Mouse (Mus musculus) CH12.LX (cell line): ENCODE measurements around the gene Kif15. TPM values are rescaled to one million over a fixed set of nuclear protein-coding genes. Genes with fewer than 3 reads are reported as not detected.

Experiments
- DNase-seq: peaks from one replicate; pipeline ENCODE4 v3.0.0-alpha.2; 2013; ENCODE audit errors: extremely low read depth
- H3K27ac ChIP-seq: 2 replicates; pipeline ENCODE4 v1.5.1; 2012; ENCODE audit warnings: low read depth, mild to moderate bottlenecking, control low read depth, moderate library complexity; ENCODE audit not compliant: insufficient read depth
- H3K27me3 ChIP-seq: replicated peaks from 2 replicates; pipeline ENCODE3; 2012; ENCODE audit warnings: inconsistent platforms
- H3K36me3 ChIP-seq, 2 experiments: replicated peaks in 1 of 2; 2 replicates each; pipeline versions ENCODE3 to v1.6.1; 2012; ENCODE audit warnings: inconsistent platforms in 1 of 2, low read length in 1 of 2, mild to moderate bottlenecking in 1 of 2, mixed read lengths in 1 of 2, moderate library complexity in 1 of 2; ENCODE audit not compliant: control insufficient read depth in 1 of 2, insufficient read depth in 1 of 2
- H3K4me1 ChIP-seq, 2 experiments: 2 replicates each; pipeline ENCODE4 v1.6.1; 2012; ENCODE audit warnings: inconsistent platforms in 1 of 2, moderate library complexity in 1 of 2; ENCODE audit not compliant: insufficient read depth in 2 of 2, control insufficient read depth in 1 of 2
- H3K4me2 ChIP-seq: 2 replicates; pipeline ENCODE4 v1.6.1; 2012; ENCODE audit warnings: low read depth, mild to moderate bottlenecking, control low read depth; ENCODE audit not compliant: poor library complexity, insufficient read depth, severe bottlenecking
- H3K4me3 ChIP-seq, 3 experiments: fragments of 150-350 bp in 1 of 3; sonication (generic) in 1 of 3; replicated peaks in 1 of 3; 2 replicates each; pipeline versions ENCODE3 to v1.5.1; 2011 to 2012; ENCODE audit warnings: low read depth in 2 of 3, low read length in 2 of 3, mild to moderate bottlenecking in 2 of 3, moderate library complexity in 2 of 3, control low read depth in 1 of 3, improper control_type of control experiment in 1 of 3, inconsistent platforms in 1 of 3, mixed read lengths in 1 of 3; ENCODE audit not compliant: poor library complexity in 1 of 3
- H3K79me2 ChIP-seq: replicated peaks from 2 replicates; pipeline ENCODE4 v1.6.1; 2012; ENCODE audit warnings: mild to moderate bottlenecking, moderate library complexity; ENCODE audit not compliant: control insufficient read depth, poor library complexity, insufficient read depth, severe bottlenecking; ENCODE audit errors: extremely low read depth
- H3K9ac ChIP-seq: 2 replicates; pipeline ENCODE4 v1.6.1; 2012; ENCODE audit warnings: low read depth, mild to moderate bottlenecking, control low read depth, moderate library complexity; ENCODE audit not compliant: insufficient read depth
- H3K9me3 ChIP-seq: replicated peaks from 2 replicates; pipeline ENCODE3; 2012; ENCODE audit warnings: low read length, inconsistent platforms, mixed read lengths
- CHD1 ChIP-seq: IDR thresholded peaks from 2 replicates; pipeline ENCODE4 v1.6.1; 2012; ENCODE audit warnings: low read depth, low read length, improper control_type of control experiment, inconsistent platforms
- E2F4 ChIP-seq: IDR thresholded peaks from 2 replicates; pipeline ENCODE4 v1.6.1; 2011; ENCODE audit warnings: low read depth, low read length, improper control_type of control experiment; ENCODE audit not compliant: insufficient replicate concordance
- EP300 ChIP-seq: IDR thresholded peaks from 2 replicates; pipeline ENCODE4 v1.6.1; 2011; ENCODE audit warnings: low read length, improper control_type of control experiment
- GABPA ChIP-seq: IDR thresholded peaks from 2 replicates; pipeline ENCODE4 v1.6.1; 2012; ENCODE audit warnings: low read depth, low read length, improper control_type of control experiment, inconsistent platforms; ENCODE audit not compliant: insufficient replicate concordance
- JUND ChIP-seq: conservative IDR thresholded peaks from 2 replicates; pipeline ENCODE4 v1.6.1; 2011; ENCODE audit warnings: low read depth, low read length, improper control_type of control experiment
- MEF2A ChIP-seq: IDR thresholded peaks from 2 replicates; pipeline ENCODE4 v1.6.1; 2014; ENCODE audit warnings: low read depth, mild to moderate bottlenecking, inconsistent platforms, low read length, improper control_type of control experiment, borderline replicate concordance
- MXI1 ChIP-seq: IDR thresholded peaks from 2 replicates; pipeline ENCODE4 v1.6.1; 2011; ENCODE audit warnings: mild to moderate bottlenecking, low read depth, low read length, improper control_type of control experiment
- NRF1 ChIP-seq: IDR thresholded peaks from 2 replicates; pipeline ENCODE4 v1.6.1; 2014; ENCODE audit warnings: low read depth, mild to moderate bottlenecking, inconsistent platforms, low read length, improper control_type of control experiment, moderate library complexity
- PAX5 ChIP-seq: IDR thresholded peaks from 2 replicates; pipeline ENCODE4 v1.6.1; 2012; ENCODE audit warnings: low read length, inconsistent platforms, mixed read lengths
- SMC3 ChIP-seq: IDR thresholded peaks from 2 replicates; pipeline ENCODE4 v1.6.1; 2011; ENCODE audit warnings: low read depth, low read length, improper control_type of control experiment
- ZC3H11A ChIP-seq: IDR thresholded peaks from 2 replicates; pipeline ENCODE4 v1.6.1; 2012; ENCODE audit warnings: low read depth, mild to moderate bottlenecking, inconsistent platforms, low read length, improper control_type of control experiment
- ZMIZ1 ChIP-seq: IDR thresholded peaks from 2 replicates; pipeline ENCODE4 v1.6.1; 2012; ENCODE audit warnings: low read depth, mild to moderate bottlenecking, inconsistent platforms, low read length, improper control_type of control experiment
- dilution Hi-C: fragments of 300-500 bp; cut with MboI; formaldehyde crosslinking; loops from 2 replicates; pipeline ENCODE4 v1.14.3; 2020; ENCODE audit warnings: low sequenced_read_pairs; ENCODE audit not compliant: extremely low pct_unique_long_range_greater_than_20kb, extremely low pct_ligation_motif_present
- in situ Hi-C: fragments of 300-500 bp; cut with MboI; formaldehyde crosslinking; loops from 3 replicates; pipeline ENCODE4 v1.14.3; 2019; ENCODE audit warnings: low sequenced_read_pairs, low pct_ligation_motif_present, low pct_unique_long_range_greater_than_20kb, mixed read lengths
- polyA plus RNA-seq: library from polyadenylated mRNA; unstranded; fragments of >175 nt; gene quantifications from 2 replicates; pipeline ENCODE4 v1.2.1, GENCODE M21; 2012; ENCODE audit warnings: low read depth; ENCODE audit not compliant: insufficient read length
- total RNA-seq, 2 experiments: library from RNA; depleted of rRNA; stranded (reverse); fragments of 300-350 nt in 1 of 2; fragments of >200 nt in 1 of 2; gene quantifications; 2 replicates each; pipeline ENCODE4 v1.2.3; 2012 to 2014

The Kif15 gene
- total and polyA plus RNA-seq, 3 experiments, result 51.5 to 85.4 (median 66.6) TPM

DNA sequence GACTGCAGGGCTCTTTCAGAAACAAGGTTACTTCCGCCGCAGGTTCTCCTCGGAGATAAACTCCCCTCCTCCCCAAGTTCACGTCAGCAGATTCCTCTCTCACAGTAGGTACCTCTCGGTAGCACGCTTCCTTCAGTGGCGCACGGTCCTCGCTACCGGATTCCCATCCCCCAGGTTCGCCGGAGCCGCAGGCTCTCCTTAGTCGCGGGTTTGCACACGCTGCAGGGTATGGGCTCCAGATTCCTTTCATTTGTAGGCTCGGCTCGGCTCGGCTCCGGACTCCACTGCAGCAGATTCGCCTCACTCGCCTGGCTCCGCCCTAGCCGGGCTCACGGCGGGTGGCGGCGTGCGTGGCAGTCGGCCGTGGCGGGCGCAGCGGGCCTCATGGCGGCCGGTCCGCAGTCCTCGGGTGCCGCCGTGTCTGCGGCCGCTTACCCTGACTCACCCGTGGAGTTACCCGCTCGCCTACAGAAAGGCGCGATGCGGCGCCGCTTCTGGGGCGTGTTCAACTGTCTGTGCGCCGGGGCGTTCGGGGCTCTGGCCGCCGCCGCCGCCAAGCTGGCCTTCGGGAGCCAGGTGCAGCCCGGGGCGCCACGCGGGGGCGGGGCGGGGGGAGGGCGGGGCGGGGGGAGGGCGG is 70.3 kb downstream of the Kif15 start, which contains the start of gene Tmem42 (continued):
- TF ChIP-seq CHD1, result no peak
- no peak for TF ChIP-seq MEF2A
- TF ChIP-seq SMC3, result no peak
- TF ChIP-seq ZC3H11A, result peak; percentile 82
- peak; percentile 87 for TF ChIP-seq ZMIZ1
- no peak for TF ChIP-seq PAX5
- peak; percentile 91; the same call in 1 of the 2 replicates for TF ChIP-seq MXI1
- no peak for TF ChIP-seq EP300

DNA sequence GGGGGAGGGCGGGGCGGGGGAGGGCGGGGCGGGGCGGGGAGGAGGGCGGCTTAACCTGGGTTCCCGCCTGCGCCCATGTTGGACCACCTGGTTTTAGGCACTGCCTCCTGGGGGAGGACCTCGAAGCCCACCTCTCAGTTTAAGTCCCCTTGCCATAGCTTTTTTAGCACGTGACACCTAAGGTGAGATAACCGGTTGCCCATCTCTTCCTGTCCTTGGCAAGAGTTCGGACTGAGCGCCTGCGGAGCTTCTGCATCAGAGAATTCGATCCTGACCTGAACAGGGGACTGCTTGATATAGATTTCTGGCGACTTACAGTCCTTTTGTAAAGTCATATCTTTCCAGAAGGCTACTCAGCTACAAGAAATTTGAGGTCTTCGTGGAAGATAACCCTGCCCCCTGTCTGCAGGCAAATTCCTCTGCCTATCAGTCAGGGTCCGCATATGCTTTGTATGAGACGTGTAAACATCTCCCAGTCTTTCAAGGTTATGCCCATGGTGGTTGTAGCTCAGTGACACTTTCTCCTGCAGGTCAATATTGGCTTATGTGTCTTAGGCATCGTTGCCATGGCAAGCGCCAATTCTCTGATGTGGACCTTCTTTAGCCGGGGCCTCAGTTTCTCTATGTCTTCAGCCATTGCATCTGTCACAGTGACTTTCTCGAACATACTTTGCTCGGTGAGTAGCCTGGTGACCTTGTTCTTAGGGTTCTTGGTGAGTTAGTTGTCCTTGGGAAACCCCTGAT is 71.0 kb downstream of the Kif15 start:
- Histone ChIP-seq H3K36me3 (peaks cover 3 to 28% of the 10 kb centered on the region in 2 experiments), H3K4me2 (peak overlapping the region; percentile 65), H3K27ac (no peak overlapping the region), H3K9ac (no peak overlapping the region), H3K27me3 (no peaks in the 10 kb centered on the region), H3K4me3 (peak overlapping the region; percentile 20 to 36 (median 32)), H3K9me3 (no peaks in the 10 kb centered on the region), H3K79me2 (no peaks in the 10 kb centered on the region; the same call in 1 of the 2 replicates), H3K4me1 (peaks cover 3 to 40% of the 10 kb centered on the region in 2 experiments)
- no peak for DNase-seq
- in situ Hi-C loops (no loop called here), dilution Hi-C loops (no loop called here)
- TF ChIP-seq CHD1 (no peak), E2F4 (0 out of 2 replicates have a peak, but pooled peaks have one; percentile 33)

- Histone ChIP-seq H3K4me1 (peaks cover 8 to 49% of the 10 kb centered on the region in 2 experiments), H3K9me3 (no peaks in the 10 kb centered on the region), H3K9ac (no peak overlapping the region), H3K36me3 (peaks cover 0 to 12% of the 10 kb centered on the region in 2 experiments), H3K4me3 (no peak overlapping the region), H3K27me3 (no peaks in the 10 kb centered on the region), H3K4me2 (no peak overlapping the region), H3K79me2 (no peaks in the 10 kb centered on the region; the same call in 1 of the 2 replicates), H3K27ac (no peak overlapping the region)
- no peak for DNase-seq
- in situ Hi-C loops, result no loop called here
- dilution Hi-C loops, result no loop called here
- TF ChIP-seq GABPA, result no peak
- TF ChIP-seq NRF1, result no peak
- no peak for TF ChIP-seq JUND
- TF ChIP-seq ZMIZ1, result no peak
These were observed 73.4 kb downstream of the Kif15 start for GRCm38 (mm10) chr9:123024201-123024600.
